Mouse (Mus musculus) Patski (cell line): Measurements from ENCODE around the gene Gm49416. TPM values are rescaled to one million over a fixed set of nuclear protein-coding genes. Genes with fewer than 3 reads are reported as not detected.

ENCODE experiments used
- ATAC-seq: fragments of 100-300 bp; one replicate; pipeline ENCODE4 v1.8.0; 2021
- CTCF ChIA-PET: fragments of 350-600 bp; sonication (Branson Sonifier 250); formaldehyde crosslinking; loops from one replicate; lab custom pipeline; 2022; ENCODE audit warnings: inconsistent platforms; lab: Charles Lee
- POLR2A ChIA-PET: fragments of 350-600 bp; sonication (Branson Sonifier 250); formaldehyde crosslinking; loops from one replicate; lab custom pipeline; 2022; ENCODE audit warnings: antibody characterized with exemption, inconsistent platforms; lab: Charles Lee
- DNase-seq: peaks from one replicate; pipeline ENCODE4 v3.0.0-alpha.2; 2011; ENCODE audit warnings: low read depth, low spot score
- H3K27me3 ChIP-seq: fragments of 371-371 bp; one replicate; pipeline ENCODE4 v1.5.1; 2021
- CTCF ChIP-seq: fragments of 100-300 bp; IDR thresholded peaks from one replicate; pipeline ENCODE4 v1.5.1; 2021
- in situ Hi-C: fragments of 300-500 bp; cut with MboI; formaldehyde crosslinking; loops from 3 replicates; pipeline ENCODE4 v1.11.1; 2018; ENCODE audit warnings: low pct_unique_long_range_greater_than_20kb, mixed read lengths
- polyA plus RNA-seq: library from polyadenylated mRNA; unstranded; gene quantifications from one replicate; pipeline ENCODE4 v1.2.3, GENCODE M21; 2021

The Gm49416 gene
- polyA plus RNA-seq = 5.9 TPM

DNA sequence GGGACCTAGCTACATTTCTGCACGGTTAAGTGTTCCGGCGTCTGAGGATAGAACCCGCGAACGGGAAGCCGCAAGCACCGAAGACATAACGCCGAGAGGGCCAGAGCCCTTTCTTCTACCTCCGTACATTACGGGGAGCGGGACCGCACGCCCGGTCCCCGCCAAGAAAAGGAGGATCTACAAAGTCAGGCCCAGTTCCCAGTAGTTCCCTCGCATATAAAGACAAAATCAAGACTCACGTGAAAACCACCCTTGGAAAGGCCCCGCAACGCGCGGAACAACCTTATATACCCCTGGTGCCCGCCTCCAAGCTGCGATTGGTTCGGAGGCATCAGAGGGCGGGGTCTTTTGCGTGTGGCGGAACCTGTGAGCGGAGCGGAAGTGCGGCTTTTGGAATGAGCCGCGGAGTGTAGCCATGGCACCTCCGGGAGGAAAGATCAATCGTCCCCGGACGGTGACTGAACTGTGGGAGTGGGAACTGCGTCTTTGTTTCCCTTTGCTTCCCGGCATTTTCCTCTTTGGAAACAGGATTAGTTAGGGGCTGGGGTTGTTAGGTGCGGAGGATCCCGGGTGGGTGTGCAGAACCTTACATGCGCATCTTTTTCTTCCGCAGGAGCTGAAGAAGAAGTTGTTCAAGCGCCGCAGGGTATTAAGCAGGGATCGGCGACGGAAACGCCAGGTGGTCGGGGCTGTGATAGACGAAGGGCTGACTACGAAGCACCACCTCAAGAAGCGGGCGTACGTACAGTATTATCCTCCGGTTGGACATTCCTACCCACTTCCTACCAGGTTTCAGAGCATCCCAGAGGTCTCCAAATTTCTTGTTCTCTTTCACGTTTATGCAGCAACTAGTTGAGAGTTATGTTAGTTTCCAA is at the start of gene Gm49416, which contains the start of gene 1810009A15Rik:
Gene Gm49416 (plus strand): TSS at position 416 of the 875 bp plus-strand sequence.
Gene 1810009A15Rik (plus strand): TSS at position 343 of the 875 bp plus-strand sequence.
- peak; percentile 76 for DNase-seq
- in situ Hi-C loops = no loop called here
- no peak for TF ChIP-seq CTCF
- ChIA-PET POLR2A (interaction anchor here (0.7 to 2.0 kb wide), 6 partner anchors 9 to 221 kb away, joined by 3 to 5 read pairs (median 4); partner anchors contain the start of gene Ubxn1), CTCF (interaction anchor here (1.4 to 1.9 kb wide), 4 partner anchors 9 to 53 kb away, joined by 3 to 4 read pairs (median 3); partner anchors contain the start of gene Mta2)
- ATAC-seq = peak; percentile 94
- H3K27me3 ChIP-seq = no peaks in the 10 kb centered on the region

GRCm38 (mm10) chr19:8839103-8839907 is 49.4 kb upstream of the Gm49416 start, which contains the start of gene Gng3:
Gene Gng3 (minus strand): TSS chr19:8839194.
- no peak for TF ChIP-seq CTCF
- ATAC-seq = no peak
- no peak for DNase-seq
- POLR2A ChIA-PET = interaction anchor here (1.3 to 1.5 kb wide), 2 partner anchors 10 to 20 kb away, joined by 5 read pairs; partner anchors contain the start of genes AC129217.1, Hnrnpul2 and Ttc9c
- CTCF ChIA-PET = interaction anchor here (0.9 to 1.3 kb wide), 4 partner anchors 10 to 72 kb away, joined by 3 to 4 read pairs (median 4); partner anchors contain the start of gene AC129217.1
- in situ Hi-C loops = loop anchor here (25.0 kb wide), 1 partner anchor 1048 kb away; the partner anchor contains the start of gene Incenp
- no peaks in the 10 kb centered on the region for H3K27me3 ChIP-seq

DNA sequence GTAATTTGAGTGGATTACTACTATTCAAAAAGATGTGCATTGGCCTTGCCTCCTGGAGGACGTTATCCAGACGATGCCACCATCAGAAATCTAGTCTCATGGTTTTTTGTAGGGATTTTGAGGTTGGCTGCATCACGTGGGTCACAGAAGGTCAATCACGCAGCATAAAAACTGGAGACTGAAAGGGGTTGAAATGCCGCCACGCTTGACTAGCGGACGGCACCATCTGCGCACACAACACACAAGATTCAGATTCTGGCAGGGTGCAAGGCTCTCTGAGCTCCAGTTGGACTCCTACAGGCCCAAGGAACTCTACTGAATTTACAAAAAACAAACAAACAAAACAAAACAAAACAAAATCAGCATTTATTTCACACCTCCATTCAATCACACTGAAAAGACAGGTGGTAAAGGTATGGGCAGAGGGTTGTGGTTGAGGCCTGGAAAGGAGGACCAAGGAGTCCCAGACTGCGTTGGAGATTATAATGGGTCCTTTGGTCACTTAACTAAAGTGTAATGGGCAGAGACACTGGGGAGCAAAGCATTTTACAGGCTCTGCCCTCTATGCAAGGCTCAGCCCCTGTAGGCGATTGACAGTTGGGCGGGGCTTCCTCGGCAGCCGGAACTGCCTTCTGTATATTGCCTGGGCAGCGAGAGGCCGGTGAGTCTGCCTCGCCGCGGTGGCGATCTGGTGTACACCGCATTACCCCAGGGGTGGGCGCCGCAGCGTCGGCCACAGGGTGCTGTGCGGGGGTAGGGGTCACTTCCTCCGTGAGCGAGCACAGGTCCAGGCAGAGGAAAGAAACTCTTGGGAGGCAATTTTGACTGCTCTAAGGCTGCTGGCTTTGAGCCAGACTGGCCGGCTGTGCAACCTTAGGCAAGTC is 48.6 kb upstream of the Gm49416 start:
- H3K27me3 ChIP-seq = no peaks in the 10 kb centered on the region
- in situ Hi-C loops = loop anchor here (25.0 kb wide), 1 partner anchor 1047 kb away; the partner anchor contains the start of gene Incenp
- DNase-seq (no peak), ATAC-seq (no peak)
- ChIA-PET POLR2A (no interaction called here), CTCF (interaction anchor here (0.6 to 1.3 kb wide), 3 partner anchors 15 to 255 kb away, joined by 3 to 4 read pairs (median 3); no protein-coding TSS in a partner anchor)
- TF ChIP-seq CTCF = no peak

GRCm38 (mm10) chr19:8841012-8841411 is 47.7 kb upstream of the Gm49416 start:
- ChIA-PET POLR2A (no interaction called here), CTCF (no interaction called here)
- DNase-seq (no peak), ATAC-seq (no peak)
- in situ Hi-C loops = loop anchor here (25.0 kb wide), 1 partner anchor 1046 kb away; the partner anchor contains the start of gene Incenp
- no peak for TF ChIP-seq CTCF
- H3K27me3 ChIP-seq = no peaks in the 10 kb centered on the region

DNA sequence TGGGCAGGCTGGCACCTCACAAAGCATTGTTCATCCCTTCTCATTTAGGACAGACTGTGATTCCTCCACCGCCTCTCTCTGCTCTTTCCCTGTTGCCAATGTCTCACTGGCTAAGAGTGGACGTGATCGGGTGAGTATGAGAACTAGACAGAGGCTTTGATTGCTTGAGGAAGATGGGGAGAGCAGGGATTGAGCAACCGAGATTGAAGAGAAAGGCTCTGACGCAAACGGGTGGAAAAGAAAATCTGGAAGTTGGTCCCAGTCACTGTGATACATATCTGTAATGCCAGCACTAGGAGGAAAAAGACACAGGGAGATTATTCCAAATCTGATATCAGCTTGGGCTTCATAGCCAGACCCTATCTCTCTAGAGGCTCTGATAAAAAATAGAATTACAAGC is 45.8 kb upstream of the Gm49416 start:
- in situ Hi-C loops = loop anchor here (25.0 kb wide), 1 partner anchor 1044 kb away; the partner anchor contains the start of gene Incenp
- DNase-seq = no peak
- POLR2A ChIA-PET = no interaction called here
- no peak for TF ChIP-seq CTCF
- ATAC-seq = no peak
- CTCF ChIA-PET = no interaction called here
- no peaks in the 10 kb centered on the region for H3K27me3 ChIP-seq

DNA sequence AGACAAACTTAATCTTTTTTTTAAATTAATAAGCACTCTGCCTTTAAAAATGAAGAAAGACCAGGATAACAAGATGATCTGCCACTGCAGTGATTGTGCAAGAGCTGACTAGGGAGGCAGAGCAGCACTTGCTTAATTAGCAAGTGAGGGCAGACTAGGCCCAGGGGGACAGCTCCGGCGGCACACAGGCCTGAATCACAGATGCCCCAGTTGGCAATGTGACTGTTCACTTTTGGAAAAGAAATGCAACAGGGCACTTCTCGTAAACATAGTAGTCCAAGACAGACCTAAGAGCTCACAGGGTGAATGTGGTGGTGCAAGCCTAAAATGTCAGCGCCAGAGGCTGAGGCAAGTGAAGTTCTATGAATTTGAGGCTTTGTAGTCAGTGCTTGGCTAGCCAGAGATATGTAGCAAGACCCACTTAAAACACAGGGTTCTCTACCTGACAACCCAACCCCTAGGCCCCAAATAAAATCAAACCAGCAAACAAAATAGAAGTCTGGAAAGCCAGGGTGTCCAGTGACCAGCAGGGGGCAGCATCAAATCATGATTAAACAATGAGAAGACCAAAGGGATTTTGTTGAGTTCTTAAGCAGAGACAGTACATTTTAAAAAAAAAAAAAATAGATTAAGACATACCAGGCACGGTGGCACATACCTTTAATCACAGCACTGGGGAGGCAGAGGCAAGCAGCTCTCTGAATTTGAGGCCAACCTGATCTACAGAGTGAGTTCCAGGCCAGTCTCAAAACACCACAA is 44.2 kb upstream of the Gm49416 start:
- POLR2A ChIA-PET = interaction anchor here (0.5 to 0.9 kb wide), 2 partner anchors 20 to 1094 kb away, joined by 3 to 6 read pairs; no protein-coding TSS in a partner anchor
- CTCF ChIA-PET = interaction anchor here (0.7 to 2.4 kb wide), 11 partner anchors 9 to 935 kb away, joined by 3 to 13 read pairs (median 3); partner anchors contain the start of gene Uqcc3
- ATAC-seq (peak; percentile 71), DNase-seq (no peak)
- in situ Hi-C loops = loop anchor here (5.0 to 25.0 kb wide), 2 partner anchors 268 to 1043 kb away; partner anchors contain the start of gene Incenp
- TF ChIP-seq CTCF = peak; percentile 86
- no peaks in the 10 kb centered on the region for H3K27me3 ChIP-seq

GRCm38 (mm10) chr19:8848356-8848755 is 40.4 kb upstream of the Gm49416 start:
- DNase-seq = no peak
- H3K27me3 ChIP-seq = no peaks in the 10 kb centered on the region
- ChIA-PET POLR2A (no interaction called here), CTCF (no interaction called here)
- ATAC-seq = no peak
- in situ Hi-C loops = loop anchor here (5.0 to 25.0 kb wide), 2 partner anchors 264 to 1039 kb away; partner anchors contain the start of gene Incenp
- no peak for TF ChIP-seq CTCF

DNA sequence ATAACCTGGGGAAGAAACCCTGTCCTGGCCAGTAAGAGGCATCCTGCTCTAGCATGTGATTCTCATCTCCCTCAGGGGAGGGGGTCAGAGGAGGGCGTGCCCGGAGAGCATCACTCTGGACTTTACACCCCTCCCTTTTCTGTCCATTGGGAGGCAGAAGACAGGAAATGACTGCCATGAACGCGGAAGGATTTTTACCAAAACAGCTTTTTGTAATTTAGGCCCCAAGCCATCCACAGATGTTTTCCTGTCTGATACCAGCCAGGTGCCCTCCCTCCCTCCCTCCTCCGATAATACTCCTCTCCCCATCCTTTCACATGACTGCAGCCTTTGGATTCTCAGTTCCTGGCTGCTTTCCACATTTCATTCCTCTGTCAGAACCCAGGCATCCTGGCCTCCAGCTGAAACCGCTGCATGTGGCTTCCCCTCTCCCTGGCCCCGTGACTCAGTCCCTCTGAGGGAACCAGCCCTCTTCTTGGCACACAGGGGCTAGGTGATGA is 38.3 kb upstream of the Gm49416 start, which contains the start of gene Lrrn4cl:
Gene Lrrn4cl (plus strand): TSS at position 367 of the 500 bp plus-strand sequence.
- CTCF ChIA-PET = interaction anchor here (1.3 kb wide), 1 partner anchor 259 kb away, joined by 3 read pairs; no protein-coding TSS in a partner anchor
- POLR2A ChIA-PET = interaction anchor here (1.0 kb wide), 1 partner anchor 8 kb away, joined by 3 read pairs; no protein-coding TSS in a partner anchor
- ATAC-seq = no peak
- no peaks in the 10 kb centered on the region for H3K27me3 ChIP-seq
- in situ Hi-C loops = loop anchor here (25.0 kb wide), 1 partner anchor 587 kb away; no protein-coding TSS in a partner anchor
- TF ChIP-seq CTCF = no peak
- DNase-seq = no peak
